Mouse (Mus musculus): ENCODE measurements around the gene Gm20388.
A peak's percentile ranks its signal among the peaks of the same experiment; 100 is the strongest.

Gm20388 gene

DNA sequence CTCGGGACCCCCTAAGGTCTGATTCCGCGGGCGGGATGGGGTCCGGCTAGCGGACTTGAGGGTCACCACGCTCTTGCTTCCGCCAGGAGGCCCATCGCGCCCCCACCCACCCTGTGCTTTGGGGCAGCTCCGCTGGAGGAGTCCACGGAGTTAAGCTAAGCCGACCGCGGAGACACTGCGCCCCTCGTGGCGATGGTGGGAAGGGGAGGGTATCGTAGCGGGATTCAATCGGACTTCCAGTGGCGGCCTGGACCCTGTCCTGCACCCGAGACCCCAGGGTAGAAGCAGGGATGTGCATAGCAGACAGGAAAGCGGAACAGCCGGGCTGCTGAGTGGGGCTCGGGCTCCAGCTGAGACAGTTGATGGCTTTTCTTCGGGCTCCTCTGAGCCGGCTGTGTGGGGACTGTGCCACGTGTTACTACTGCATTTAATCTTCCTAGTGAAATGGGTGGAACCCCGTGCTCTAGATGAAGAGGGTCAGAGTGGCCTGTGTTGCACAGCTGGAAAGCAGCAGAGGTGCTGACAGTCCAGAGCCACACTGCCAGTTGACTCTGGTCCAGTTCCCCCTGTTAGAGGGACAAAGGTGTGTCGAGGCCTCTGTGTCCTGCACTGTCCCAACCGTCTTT lies 2320.2 kb downstream of the Gm20388 start:
- peak; percentile 76 for DNase-seq (ENCODE audit: low read depth, low spot score)

DNA sequence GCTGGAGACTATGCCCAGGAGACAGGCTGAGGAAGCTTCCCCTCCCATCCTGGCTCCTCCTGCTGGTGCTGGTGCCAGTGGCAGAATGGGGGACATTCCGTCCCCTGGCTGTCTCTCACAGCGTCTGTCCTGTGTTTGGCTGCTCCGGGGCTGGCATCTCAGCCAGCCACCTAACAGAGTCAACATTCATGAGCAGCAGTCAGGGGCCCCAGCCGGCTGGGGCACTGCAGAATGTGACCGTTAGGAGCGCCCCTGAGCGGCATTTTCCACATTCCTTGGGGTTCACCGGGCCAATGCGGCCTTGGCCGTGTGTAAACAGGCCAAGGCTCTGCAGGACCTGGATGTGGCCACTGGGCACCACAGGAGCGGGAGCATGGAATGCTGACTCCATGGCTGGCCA lies 2323.4 kb downstream of the Gm20388 start:
- DNase-seq (ENCODE audit: low read depth, low spot score): no peak

DNA sequence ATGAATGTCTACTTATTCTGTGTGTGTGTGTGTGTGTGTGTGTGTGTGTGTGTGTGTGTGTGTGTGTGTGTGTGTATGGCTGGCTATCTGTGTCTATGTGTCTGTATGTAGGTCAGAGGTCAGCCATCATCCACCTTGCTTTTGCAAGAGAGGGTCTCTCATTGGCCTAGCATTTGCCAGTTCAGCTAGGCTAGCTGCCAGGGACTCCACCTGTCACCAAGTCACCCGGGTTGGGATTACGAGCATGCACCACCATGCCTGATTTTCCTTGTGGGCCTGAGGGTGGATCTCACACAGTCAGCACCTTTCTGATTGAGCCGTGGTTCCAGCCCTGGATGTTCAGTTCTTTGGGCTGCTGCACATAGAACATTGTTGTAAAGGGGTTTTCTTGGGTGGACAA lies 2325.9 kb downstream of the Gm20388 start:
- no peak for DNase-seq (ENCODE audit: low read depth, low spot score)

DNA sequence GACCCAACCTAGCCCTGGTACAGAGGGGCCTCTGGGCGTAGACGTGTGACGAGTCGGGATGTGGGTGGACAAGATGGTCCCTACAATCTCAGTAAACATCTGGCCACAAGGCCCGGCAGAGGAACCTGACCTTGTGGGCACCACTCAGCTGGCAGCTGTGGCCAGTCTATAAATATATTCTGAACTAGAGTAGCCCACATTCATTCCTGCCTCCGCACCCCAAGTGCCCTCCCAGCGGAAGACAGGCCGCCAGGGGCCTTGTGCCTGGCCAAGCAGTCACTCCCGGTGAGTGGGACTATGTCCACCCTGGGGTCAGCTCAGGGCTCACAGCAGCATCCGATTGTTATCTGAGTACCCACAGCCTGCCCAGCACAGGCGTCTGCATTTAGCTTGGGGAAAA lies 2327.6 kb downstream of the Gm20388 start:
- no peak for DNase-seq (ENCODE audit: low read depth, low spot score)

DNA sequence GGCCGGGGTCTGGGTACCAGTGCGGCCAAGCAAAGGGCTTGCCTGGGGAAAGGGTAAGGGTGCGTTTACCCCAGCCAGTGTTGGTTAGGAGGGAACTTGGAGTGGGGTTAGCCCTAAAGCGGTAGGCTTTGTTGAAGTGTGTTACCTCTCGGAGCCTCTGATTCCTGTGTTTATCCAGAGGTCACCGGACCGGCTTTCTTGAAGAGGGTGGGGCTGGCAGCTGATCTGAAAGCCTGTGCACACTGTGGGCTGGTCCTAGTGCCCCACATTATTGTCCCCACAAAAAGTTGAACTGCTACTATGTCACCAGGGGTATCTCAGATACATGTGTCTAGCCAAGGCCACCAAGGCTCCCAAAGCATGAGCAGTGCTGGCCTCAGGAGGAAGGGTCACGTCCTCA lies 2328.1 kb downstream of the Gm20388 start:
- no peak for DNase-seq (ENCODE audit: low read depth, low spot score)

DNA sequence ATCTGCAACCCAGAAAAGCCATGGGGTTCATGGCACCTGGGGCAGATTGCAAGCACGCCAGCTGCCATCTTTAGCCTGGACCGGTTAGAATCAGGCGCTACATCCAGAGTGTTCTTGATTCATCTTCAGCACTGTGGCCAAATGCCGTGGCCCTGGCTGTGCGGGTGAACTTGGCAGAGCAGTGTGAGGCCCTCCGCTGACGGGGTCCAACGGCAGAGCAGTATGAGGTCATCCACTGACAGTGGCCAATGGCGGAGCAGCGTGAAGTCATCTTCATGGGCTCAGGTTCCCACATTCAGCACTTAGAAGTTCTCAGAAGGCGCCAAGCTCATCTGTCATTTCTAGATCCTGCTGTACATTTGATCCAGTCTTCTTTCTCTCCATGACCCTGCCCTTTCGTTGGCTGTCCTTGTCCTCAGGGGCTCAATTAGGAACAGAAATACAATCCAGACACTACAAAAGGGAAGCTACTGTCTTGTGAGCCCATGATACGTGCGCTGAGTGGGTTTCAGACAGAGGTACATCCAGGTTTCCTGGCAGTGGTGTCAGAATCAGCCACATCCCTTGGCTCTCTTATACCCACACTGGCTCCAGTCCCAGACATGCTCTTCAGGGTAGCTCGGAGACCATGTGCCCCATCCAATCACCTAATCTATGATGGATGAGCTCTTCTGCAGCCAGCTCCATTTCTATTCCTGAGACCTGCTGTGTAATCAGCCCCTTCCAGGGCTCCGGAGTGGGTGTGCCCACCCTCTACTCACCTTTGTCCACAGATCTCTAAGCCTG lies 2329.8 kb downstream of the Gm20388 start:
- DNase-seq (ENCODE audit: low read depth, low spot score): no peak

DNA sequence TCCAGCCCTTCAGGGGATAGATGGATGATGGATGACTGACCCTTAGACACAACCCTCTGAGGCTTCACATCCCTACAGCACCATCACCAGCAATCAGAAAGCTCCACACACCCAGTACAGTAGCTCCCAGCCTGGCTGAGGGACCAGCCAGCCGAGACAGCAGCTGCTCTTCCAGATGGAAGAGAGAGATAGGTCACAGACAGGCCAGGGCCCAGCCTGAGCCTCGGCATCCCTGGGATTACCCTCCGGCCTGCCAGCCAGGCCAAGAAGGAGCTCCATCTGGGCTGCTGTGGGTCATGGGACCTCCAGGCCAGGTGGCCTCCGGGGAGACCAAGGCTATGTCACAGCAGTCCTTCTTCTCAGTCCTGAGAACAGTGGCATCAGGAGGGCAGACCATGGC lies 2332.7 kb downstream of the Gm20388 start:
- no peak for DNase-seq (ENCODE audit: low read depth, low spot score)

DNA sequence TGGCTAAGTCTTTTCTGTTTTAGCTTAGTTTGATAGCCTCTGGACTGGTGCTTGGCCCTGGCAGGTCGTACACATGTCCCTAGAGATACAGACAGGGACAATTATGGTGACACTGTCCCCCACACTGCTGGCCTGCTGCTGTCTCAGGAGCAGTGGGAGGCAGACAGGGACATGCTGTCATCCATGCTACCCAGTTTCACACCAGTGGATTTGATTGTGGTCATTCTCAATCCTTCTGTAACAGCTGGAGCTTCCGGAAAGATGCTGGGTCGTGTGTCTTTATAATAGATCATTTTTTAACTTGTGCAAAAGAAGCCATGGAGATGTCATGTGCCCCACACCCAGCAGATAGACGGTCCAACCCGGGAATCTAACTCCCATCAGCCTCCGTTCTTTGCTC lies 2334.5 kb downstream of the Gm20388 start:
- DNase-seq (ENCODE audit: low read depth, low spot score): no peak

DNA sequence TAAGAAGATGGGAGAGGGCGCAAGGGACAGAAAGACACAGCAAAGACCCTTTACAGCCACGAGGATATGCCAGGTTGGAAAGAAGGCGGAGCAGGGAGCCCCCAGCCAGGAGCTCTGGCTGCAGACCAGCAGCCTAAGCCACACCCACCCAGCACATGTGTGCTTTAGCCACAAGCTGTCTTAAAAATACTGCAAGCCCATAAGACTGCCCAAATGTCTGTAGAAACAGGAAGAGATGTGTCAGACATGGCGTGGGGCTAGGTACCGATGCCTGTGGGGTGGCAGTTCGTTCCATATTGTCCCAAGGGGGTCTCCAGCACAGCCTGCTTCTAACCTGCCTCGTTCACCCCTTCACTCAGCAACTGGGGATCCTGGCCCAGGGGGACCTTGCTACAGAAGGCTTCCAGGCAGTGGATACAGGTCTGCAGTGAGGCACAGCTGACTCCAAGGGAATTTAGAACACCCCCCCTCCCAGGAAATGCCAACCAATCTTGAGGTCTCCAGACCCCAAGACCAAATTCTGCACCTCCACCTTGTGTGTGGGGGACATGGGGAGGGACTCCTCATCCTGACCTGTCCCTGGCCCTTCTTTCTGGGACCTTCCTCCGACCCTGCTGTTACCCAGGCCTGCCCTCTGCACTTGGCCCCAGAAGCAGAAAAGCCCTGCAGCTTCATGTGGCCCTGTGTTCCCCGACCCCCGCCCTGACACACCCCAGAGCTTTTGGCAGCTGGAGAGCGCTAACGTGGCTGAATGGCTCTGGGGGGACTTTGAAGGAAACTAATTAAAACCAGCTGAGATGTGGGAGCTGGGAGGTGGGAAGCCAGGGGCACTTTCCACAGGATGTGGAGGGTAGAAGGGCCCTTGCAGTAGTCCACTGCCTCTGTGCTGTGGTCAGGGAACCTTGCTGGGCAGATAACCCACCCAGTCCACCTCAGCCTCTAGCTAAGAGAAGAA lies 2335.9 kb downstream of the Gm20388 start:
- DNase-seq (ENCODE audit: low read depth, low spot score): no peak

DNA sequence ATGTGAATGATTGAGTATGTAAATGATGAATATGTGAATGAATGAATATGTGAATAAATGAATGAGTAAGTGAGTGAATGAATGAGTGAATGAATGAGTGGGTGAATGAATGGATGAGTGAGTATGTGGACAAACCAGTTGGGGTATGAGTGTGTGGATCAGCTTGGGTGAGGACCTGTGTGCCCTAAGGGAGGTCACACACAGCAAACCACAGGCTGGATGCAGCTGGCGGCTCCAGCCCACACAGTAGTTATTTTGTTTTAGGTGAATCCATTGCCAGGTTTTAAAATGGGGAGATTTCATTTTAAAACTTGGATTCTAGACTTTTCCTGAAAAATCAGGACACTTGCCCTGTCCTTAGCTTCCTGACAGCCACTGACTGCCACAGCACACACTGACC lies 2341.1 kb downstream of the Gm20388 start:
- DNase-seq (ENCODE audit: low read depth, low spot score): no peak

DNA sequence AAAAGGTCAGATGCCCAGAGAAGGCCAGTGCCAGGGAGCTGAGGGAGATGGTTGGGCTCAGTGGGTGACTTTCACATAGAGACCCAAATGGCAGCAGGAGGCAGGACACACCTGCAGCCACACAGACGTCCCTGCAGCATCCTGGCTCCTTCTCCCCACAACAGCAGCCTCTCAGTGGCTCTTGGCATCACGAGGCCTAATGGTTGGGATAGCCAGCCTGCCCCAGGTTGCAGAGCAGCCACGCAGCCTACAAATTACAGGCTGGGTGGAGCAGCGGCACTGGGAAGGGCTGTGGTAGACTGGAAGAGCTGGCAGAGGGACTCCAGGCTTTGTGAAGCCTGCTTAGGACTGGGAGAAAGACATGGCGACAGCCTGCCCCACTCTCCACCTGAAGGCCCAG lies 2341.7 kb downstream of the Gm20388 start:
- no peak for DNase-seq (ENCODE audit: low read depth, low spot score)

DNA sequence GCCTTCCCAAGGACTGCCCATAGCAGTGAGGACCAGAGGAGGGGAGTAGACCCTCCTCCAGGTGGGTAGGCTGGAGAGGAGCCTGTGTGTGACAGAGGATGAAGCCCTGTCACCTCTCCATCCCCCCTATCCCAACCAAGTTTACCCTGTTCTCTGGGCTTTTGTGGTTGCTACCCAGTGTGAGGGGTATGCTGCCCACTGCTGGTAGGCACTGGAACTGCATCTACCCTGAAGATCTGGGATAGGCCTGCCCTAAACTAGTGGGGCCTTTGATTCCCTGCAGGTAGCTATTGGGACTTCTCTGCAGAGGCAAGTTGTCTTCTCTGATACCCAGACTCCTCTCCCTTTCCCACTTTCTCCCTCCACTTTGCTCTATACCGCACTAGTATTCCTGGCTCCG lies 2348.7 kb downstream of the Gm20388 start:
- DNase-seq (ENCODE audit: low read depth, low spot score): no peak

DNA sequence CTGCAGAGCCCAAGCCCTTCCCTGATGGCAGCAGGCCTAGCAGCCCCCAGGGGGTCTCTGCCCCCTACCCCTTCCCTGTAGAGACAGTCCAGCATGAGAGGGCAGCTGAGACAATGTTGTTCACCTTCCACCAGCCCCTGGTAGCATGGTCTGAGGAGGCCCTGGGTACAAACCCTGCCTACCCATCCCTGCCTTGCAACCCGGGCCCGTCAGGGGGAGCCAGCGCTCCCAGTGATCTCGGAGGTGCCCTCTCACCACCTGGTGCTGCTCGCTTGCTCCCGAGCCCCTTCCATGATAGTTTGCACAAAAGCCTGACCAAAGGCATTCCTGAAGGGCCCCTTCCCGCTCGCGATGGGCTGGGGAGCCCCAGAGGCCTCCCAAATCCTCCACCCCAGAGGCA lies 2350.1 kb downstream of the Gm20388 start:
- no peak for DNase-seq (ENCODE audit: low read depth, low spot score)

DNA sequence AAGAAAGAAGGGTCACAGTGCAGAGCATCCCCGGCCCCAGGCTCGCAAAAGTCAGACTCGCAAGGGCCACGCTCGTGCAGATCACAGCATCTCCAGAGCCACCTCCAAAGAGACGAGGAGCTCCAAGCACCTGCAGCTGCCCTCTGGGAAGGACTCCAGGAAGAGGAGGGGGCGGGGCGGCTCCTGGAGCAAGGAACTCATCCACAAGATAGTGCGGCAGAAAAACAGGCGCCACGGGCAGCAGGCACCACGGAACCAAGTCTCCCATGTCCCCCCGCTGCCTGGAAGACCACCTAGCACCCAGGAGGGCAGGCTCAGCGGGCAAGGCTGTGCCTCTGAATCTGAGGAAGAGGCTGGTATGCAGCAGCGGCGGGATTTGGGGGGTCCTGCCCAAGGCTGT lies 2352.2 kb downstream of the Gm20388 start:
- no peak for DNase-seq (ENCODE audit: low read depth, low spot score)

DNA sequence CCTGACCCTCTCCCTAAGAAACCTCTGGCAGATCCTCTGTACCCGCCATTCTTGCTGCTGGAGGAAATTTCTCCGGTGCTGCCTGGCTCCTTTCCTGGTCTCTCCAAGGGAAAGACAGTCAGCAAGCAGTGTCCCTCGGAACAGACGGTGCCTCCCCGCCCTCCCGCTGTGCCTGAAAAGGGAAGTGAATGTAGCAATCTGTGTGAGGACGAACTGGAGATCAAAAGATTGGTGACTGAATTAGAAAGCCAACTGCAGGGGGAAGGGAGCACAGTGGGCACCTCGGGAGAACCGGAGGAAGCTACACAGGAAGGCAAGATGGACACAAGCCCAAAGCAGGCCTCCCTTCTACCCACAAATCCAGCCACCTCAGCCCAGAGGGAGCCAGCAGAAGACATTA lies 2353.6 kb downstream of the Gm20388 start:
- DNase-seq (ENCODE audit: low read depth, low spot score): peak; percentile 35

DNA sequence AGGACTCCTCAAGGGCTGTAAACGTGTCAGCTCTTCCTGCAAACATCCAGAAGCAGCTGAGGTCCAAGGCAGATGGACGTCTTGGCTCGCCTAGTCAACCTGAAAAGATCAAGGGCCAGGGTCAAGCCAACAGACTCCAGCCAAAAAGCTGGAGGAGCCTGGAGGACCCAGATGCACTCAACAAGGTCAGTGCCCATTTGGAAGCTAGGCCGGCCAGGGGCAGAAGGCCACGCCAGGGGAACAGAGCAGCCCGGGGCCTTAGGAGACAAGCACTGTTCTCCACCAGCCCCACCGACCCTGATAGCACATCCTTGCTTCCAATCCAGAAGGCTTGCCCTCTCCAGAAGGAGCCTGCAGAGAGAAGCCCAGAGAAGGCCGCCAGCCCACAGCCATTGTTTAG lies 2354.9 kb downstream of the Gm20388 start:
- no peak for DNase-seq (ENCODE audit: low read depth, low spot score)

DNA sequence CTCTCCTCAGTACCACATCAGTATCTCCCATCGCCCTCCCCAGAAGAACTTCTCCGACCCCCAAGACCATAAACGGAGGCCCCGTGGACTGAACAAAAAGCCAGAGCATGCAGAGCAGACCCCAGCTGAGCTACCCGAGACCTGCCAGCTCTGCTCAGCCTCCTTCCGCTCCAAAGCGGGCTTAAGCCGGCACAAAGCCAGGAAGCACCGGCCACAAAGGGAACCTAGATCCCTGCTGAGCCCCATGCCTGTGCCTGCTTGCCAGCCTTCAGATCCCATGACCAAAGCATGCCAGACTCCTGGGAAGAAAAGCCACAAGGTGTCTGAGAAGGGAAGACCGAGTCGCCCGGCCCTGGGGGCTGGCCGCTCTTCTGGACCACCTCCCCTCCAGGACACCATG lies 2356.2 kb downstream of the Gm20388 start:
- no peak for DNase-seq (ENCODE audit: low read depth, low spot score)

DNA sequence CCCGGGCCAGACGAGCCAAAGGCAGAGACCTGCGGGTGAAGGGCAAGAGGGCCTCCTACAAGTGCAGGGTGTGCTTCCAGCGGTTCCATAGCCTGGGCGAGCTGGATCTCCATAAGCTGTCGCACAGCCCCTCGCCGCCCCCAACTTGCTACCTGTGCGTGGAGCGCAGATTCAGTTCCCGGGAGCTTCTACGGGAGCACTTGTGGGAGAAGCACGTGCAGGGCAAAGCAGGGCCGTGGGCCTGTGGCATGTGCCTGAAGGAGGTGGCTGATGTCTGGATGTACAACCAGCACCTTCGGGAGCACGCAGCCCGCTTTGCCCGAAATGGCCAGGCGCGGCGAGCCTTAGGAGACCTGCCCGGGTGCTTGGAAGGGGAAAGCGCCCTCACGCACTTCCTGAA lies 2358.2 kb downstream of the Gm20388 start:
- peak; percentile 54 for DNase-seq (ENCODE audit: low read depth, low spot score)

DNA sequence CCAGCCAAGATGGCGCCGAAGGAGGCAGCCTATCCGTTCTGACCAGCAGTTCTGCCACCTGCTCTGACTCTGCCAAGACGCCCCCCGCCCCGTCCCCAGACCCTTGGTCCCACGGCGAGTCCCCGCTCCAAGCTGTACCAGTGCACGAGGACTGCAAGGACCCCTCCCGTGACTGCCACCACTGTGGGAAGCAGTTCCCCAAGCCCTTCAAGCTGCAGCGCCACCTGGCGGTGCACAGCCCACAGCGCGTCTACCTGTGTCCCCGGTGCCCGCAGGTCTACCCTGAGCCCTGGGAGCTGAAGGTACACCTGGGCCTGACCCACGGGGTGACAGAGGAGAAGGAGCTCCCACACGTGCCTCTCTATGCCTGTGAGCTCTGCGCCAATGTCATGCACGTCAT lies 2358.8 kb downstream of the Gm20388 start:
- DNase-seq (ENCODE audit: low read depth, low spot score): peak; percentile 89

DNA sequence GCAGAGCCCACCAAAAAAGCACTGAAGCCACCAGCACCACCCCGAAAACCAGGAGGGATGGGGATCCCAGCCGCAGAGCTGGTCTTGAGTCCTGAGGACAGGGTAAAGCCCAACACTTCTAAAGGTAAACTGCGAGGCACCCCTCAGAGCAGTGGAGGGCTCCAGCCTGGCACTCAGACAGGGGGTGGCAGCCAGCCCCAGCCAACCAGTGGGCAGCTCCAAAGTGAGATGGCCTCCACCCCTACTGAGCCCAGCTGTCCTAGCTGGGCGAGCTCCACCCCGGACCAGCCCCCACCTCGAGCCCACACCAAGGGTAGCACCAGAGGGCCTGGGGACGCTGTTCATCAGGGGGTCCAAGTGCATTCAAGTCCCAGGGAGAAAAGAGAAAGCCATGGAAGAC lies 2359.9 kb downstream of the Gm20388 start:
- no peak for DNase-seq (ENCODE audit: low read depth, low spot score)

DNA sequence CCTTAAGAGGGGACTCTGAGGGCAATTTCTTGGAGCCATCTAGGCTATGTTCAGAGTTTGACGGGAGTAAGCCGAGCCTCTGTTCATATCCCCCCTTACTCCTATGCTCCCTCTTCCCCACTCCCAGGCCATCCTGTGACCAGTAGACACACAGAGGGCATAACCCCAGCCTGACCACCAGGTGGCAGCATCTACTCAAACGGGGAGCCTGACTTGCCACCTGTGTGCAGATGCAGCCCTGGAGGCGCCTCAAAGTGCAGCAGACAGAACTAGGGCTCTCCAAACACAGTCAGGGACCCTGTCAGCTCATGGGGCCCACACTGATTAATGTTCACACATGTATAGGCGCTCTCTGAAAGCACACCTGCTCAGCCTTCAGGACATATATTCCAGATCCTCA lies 2362.5 kb downstream of the Gm20388 start:
- peak; percentile 90 for DNase-seq (ENCODE audit: low read depth, low spot score)

DNA sequence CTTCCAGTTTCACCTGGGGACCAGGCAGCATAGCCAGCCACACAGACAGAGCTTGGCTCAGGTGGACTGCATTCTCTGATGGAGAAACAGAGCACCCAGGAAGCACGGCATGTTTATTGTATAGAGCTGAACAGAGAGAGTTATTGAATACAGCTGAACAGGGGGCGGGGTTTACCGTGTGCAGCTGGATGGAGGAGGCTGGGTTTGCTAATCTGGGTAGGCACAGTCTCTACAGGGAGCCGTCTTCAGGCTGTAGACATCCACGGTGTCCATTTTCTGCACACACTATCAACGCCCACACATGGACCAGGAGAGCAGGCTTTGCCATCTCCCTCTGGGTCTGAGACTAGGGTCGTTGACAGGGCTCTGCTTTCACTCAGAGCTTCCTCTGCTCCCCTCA lies 2363.2 kb downstream of the Gm20388 start:
- no peak for DNase-seq (ENCODE audit: low read depth, low spot score)

Data from ES-CJ7 (cell line).